Comparison of ENCODE assay signal across 10 mouse cellular contexts in genomic region chr14:52314808-52315150, GRCm38 (mm10). TPM values are rescaled to one million over a fixed set of nuclear protein-coding genes. Genes with fewer than 3 reads are reported as not detected.
DNase-seq lines count a peak whose midpoint lies in the region; ATAC-seq lines count a peak whose summit lies in the region.
"Had no signal": no experiment of that assay in that cellular context is flagged by ENCODE, and none has a peak within 500 bp of the region (broad histone marks: within the 10 kb centered on the region; RNA-seq: fewer than 3 reads in every experiment).

No protein-coding gene starts in this region.

- no peak for DNase-seq in lung, postnatal 14 days
- no peak for DNase-seq in layer of hippocampus, adult 18-20 months (ENCODE audit: low spot score in 2 of 2)
- DNase-seq: adrenal gland, postnatal 10 days; gastrocnemius, postnatal 14 days; thymus, postnatal 36 days had no signal

- H3K4me1 ChIP-seq in lung, embryonic 15.5 days: peaks cover 45% of the 10 kb centered on the region
- peaks cover 64% of the 10 kb centered on the region for H3K4me1 ChIP-seq in forebrain, embryonic 13.5 days
- peaks cover 35% of the 10 kb centered on the region for H3K4me1 ChIP-seq in limb, embryonic 15.5 days
- H3K4me1 ChIP-seq in stomach, embryonic 15.5 days: peaks cover 25% of the 10 kb centered on the region

- peaks cover 36% of the 10 kb centered on the region for H3K36me3 ChIP-seq in lung, embryonic 15.5 days
- H3K36me3 ChIP-seq in forebrain, embryonic 13.5 days (ENCODE audit: poor library complexity, severe bottlenecking): peaks cover 51% of the 10 kb centered on the region
- H3K36me3 ChIP-seq in limb, embryonic 15.5 days: peaks cover 33% of the 10 kb centered on the region
- H3K36me3 ChIP-seq in stomach, embryonic 15.5 days: peaks cover 25% of the 10 kb centered on the region

- no peaks in the 10 kb centered on the region for H3K27me3 ChIP-seq in lung, embryonic 15.5 days
- H3K27me3 ChIP-seq in forebrain, embryonic 13.5 days: no peaks in the 10 kb centered on the region
- H3K27me3 ChIP-seq in limb, embryonic 15.5 days: no peaks in the 10 kb centered on the region
- H3K27me3 ChIP-seq in stomach, embryonic 15.5 days (replicated peaks): no peaks in the 10 kb centered on the region

- WGBS in lung, embryonic 15.5 days: 37% methylated on average over 8 of the region's 8 CpGs
- 42% methylated on average over 8 of the region's 8 CpGs for WGBS in forebrain, embryonic 13.5 days
- 44% methylated on average over 8 of the region's 8 CpGs for WGBS in limb, embryonic 15.5 days
- 51% methylated on average over 8 of the region's 8 CpGs for WGBS in stomach, embryonic 15.5 days

- H3K4me2 ChIP-seq in lung, embryonic 15.5 days: peak overlapping the region; percentile 86
- peak overlapping the region; percentile 91 for H3K4me2 ChIP-seq in forebrain, embryonic 13.5 days
- H3K4me2 ChIP-seq in limb, embryonic 15.5 days: peak overlapping the region; percentile 75
- H3K4me2 ChIP-seq in stomach, embryonic 15.5 days: peak overlapping the region; percentile 82

- peak overlapping the region; percentile 89; the same call in 1 of the 2 replicates for H3K27ac ChIP-seq in lung, embryonic 15.5 days
- peak overlapping the region; percentile 94; the same call in 1 of the 2 replicates for H3K27ac ChIP-seq in forebrain, embryonic 13.5 days
- H3K27ac ChIP-seq in limb, embryonic 15.5 days: no peak overlapping the region
- H3K27ac ChIP-seq in stomach, embryonic 15.5 days: no peak overlapping the region

- peak overlapping the region; percentile 87; the same call in 1 of the 2 replicates for H3K9ac ChIP-seq in lung, embryonic 15.5 days
- H3K9ac ChIP-seq in forebrain, embryonic 13.5 days: peak overlapping the region; percentile 91
- H3K9ac ChIP-seq in limb, embryonic 15.5 days: no peak overlapping the region
- H3K9ac ChIP-seq in stomach, embryonic 15.5 days: no peak overlapping the region

- H3K9me3 ChIP-seq in lung, embryonic 15.5 days: no peaks in the 10 kb centered on the region
- no peaks in the 10 kb centered on the region for H3K9me3 ChIP-seq in forebrain, embryonic 13.5 days (replicated peaks)
- H3K9me3 ChIP-seq in limb, embryonic 15.5 days: no peaks in the 10 kb centered on the region
- no peaks in the 10 kb centered on the region for H3K9me3 ChIP-seq in stomach, embryonic 15.5 days

- ATAC-seq in lung, embryonic 15.5 days (ENCODE audit: borderline replicate concordance, extremely low read depth, low FRiP score, low TSS enrichment): peak; percentile 13; the same call in 1 of the 2 replicates
- no peak for ATAC-seq in forebrain, embryonic 13.5 days
- ATAC-seq in limb, embryonic 15.5 days (ENCODE audit: insufficient number of reproducible peaks, low FRiP score, low TSS enrichment, low read depth): no peak
- no peak for ATAC-seq in stomach, embryonic 15.5 days (ENCODE audit: insufficient read depth, low FRiP score, low read depth)
- no peak for ATAC-seq in megakaryocyte-erythroid progenitor cell, adult 5-6 weeks (replicated peaks; ENCODE audit: low FRiP score, low TSS enrichment, poor library complexity, severe bottlenecking)

- H3K4me3 ChIP-seq in lung, embryonic 15.5 days: peak overlapping the region; percentile 76
- peak overlapping the region; percentile 69 for H3K4me3 ChIP-seq in forebrain, embryonic 13.5 days
- peak overlapping the region; percentile 76 for H3K4me3 ChIP-seq in limb, embryonic 15.5 days
- peak overlapping the region; percentile 77; the same call in 1 of the 2 replicates for H3K4me3 ChIP-seq in stomach, embryonic 15.5 days (replicated peaks)

RNA-seq across cellular contexts. Expression of gene Mettl3, which starts 9.9 kb away (rescaled TPM):
- polyA plus RNA-seq in lung, embryonic 15.5 days (2015; fragmentation: Nextera tagmentation; extraction: Ambion mirVana): 47.0 and 47.1 TPM in 2 replicates
- polyA plus RNA-seq in forebrain, embryonic 13.5 days (2015; fragmentation: Nextera tagmentation; extraction: Ambion mirVana): 55.3 and 55.6 TPM in 2 replicates
- 36.6 and 41.6 TPM in 2 replicates for polyA plus RNA-seq in limb, embryonic 15.5 days (2015; fragmentation: Nextera tagmentation; extraction: Ambion mirVana)
- 44.3 and 45.0 TPM in 2 replicates for polyA plus RNA-seq in stomach, embryonic 15.5 days (2015; fragmentation: Nextera tagmentation; extraction: Ambion mirVana)
- total RNA-seq in megakaryocyte-erythroid progenitor cell, adult 5-6 weeks (2014; fragmentation: Nextera tagmentation): 99.9 and 106 TPM in 2 replicates
- total RNA-seq in megakaryocyte-erythroid progenitor cell, adult 5-6 weeks (2017): 80.9 and 82.8 TPM in 2 replicates
- 10 to 100 TPM; 39.2 to 43.1 TPM for total RNA-seq in layer of hippocampus, adult 18-20 months (2021)

RNA-seq across cellular contexts. Expression of gene Sall2, which starts 13.8 kb away (rescaled TPM):
- polyA plus RNA-seq in lung, embryonic 15.5 days (2015; fragmentation: Nextera tagmentation; extraction: Ambion mirVana): 16.2 and 16.9 TPM in 2 replicates
- polyA plus RNA-seq in forebrain, embryonic 13.5 days (2015; fragmentation: Nextera tagmentation; extraction: Ambion mirVana): 38.2 and 47.4 TPM in 2 replicates
- polyA plus RNA-seq in limb, embryonic 15.5 days (2015; fragmentation: Nextera tagmentation; extraction: Ambion mirVana): 13.3 and 15.2 TPM in 2 replicates
- 10.1 and 10.8 TPM in 2 replicates for polyA plus RNA-seq in stomach, embryonic 15.5 days (2015; fragmentation: Nextera tagmentation; extraction: Ambion mirVana)
- 0.54 and 1.5 TPM in 2 replicates for total RNA-seq in megakaryocyte-erythroid progenitor cell, adult 5-6 weeks (2014; fragmentation: Nextera tagmentation)
- 1.4 TPM in 1 of 2 replicates, not detected in the other for total RNA-seq in megakaryocyte-erythroid progenitor cell, adult 5-6 weeks (2017)
- total RNA-seq in layer of hippocampus, adult 18-20 months (2021): 10 to 100 TPM; 45.0 to 48.4 TPM

RNA-seq across cellular contexts. Expression of gene Rab2b, which starts 35.4 kb away (rescaled TPM):
- 16.7 and 16.8 TPM in 2 replicates for polyA plus RNA-seq in lung, embryonic 15.5 days (2015; fragmentation: Nextera tagmentation; extraction: Ambion mirVana)
- 33.7 and 37.6 TPM in 2 replicates for polyA plus RNA-seq in forebrain, embryonic 13.5 days (2015; fragmentation: Nextera tagmentation; extraction: Ambion mirVana)
- 24.0 and 25.0 TPM in 2 replicates for polyA plus RNA-seq in limb, embryonic 15.5 days (2015; fragmentation: Nextera tagmentation; extraction: Ambion mirVana)
- 17.3 and 17.4 TPM in 2 replicates for polyA plus RNA-seq in stomach, embryonic 15.5 days (2015; fragmentation: Nextera tagmentation; extraction: Ambion mirVana)
- total RNA-seq in megakaryocyte-erythroid progenitor cell, adult 5-6 weeks (2014; fragmentation: Nextera tagmentation): 5.3 and 6.9 TPM in 2 replicates
- 4.8 and 14.1 TPM in 2 replicates for total RNA-seq in megakaryocyte-erythroid progenitor cell, adult 5-6 weeks (2017)
- 10 to 100 TPM; 35.0 to 37.3 TPM for total RNA-seq in layer of hippocampus, adult 18-20 months (2021)

RNA-seq across cellular contexts. Expression of gene Tox4, which starts 35.8 kb away (rescaled TPM):
- polyA plus RNA-seq in lung, embryonic 15.5 days (2015; fragmentation: Nextera tagmentation; extraction: Ambion mirVana): 40.5 and 44.7 TPM in 2 replicates
- 53.2 and 58.2 TPM in 2 replicates for polyA plus RNA-seq in forebrain, embryonic 13.5 days (2015; fragmentation: Nextera tagmentation; extraction: Ambion mirVana)
- 41.8 and 45.8 TPM in 2 replicates for polyA plus RNA-seq in limb, embryonic 15.5 days (2015; fragmentation: Nextera tagmentation; extraction: Ambion mirVana)
- polyA plus RNA-seq in stomach, embryonic 15.5 days (2015; fragmentation: Nextera tagmentation; extraction: Ambion mirVana): 35.5 and 43.1 TPM in 2 replicates
- total RNA-seq in megakaryocyte-erythroid progenitor cell, adult 5-6 weeks (2014; fragmentation: Nextera tagmentation): 24.9 and 26.9 TPM in 2 replicates
- 29.7 and 32.5 TPM in 2 replicates for total RNA-seq in megakaryocyte-erythroid progenitor cell, adult 5-6 weeks (2017)
- 10 to 100 TPM; 58.4 to 67.1 TPM for total RNA-seq in layer of hippocampus, adult 18-20 months (2021)

RNA-seq across cellular contexts. Expression of gene Olfr1513, which starts 41.4 kb away (rescaled TPM):
- polyA plus RNA-seq in lung, embryonic 15.5 days (2015; fragmentation: Nextera tagmentation; extraction: Ambion mirVana): not detected in 2 replicates
- polyA plus RNA-seq in forebrain, embryonic 13.5 days (2015; fragmentation: Nextera tagmentation; extraction: Ambion mirVana): not detected in 2 replicates
- not detected in 2 replicates for polyA plus RNA-seq in limb, embryonic 15.5 days (2015; fragmentation: Nextera tagmentation; extraction: Ambion mirVana)
- not detected in 2 replicates for polyA plus RNA-seq in stomach, embryonic 15.5 days (2015; fragmentation: Nextera tagmentation; extraction: Ambion mirVana)
- total RNA-seq in megakaryocyte-erythroid progenitor cell, adult 5-6 weeks (2014; fragmentation: Nextera tagmentation): not detected in 2 replicates
- total RNA-seq in megakaryocyte-erythroid progenitor cell, adult 5-6 weeks (2017): not detected in 2 replicates
- not detected for total RNA-seq in layer of hippocampus, adult 18-20 months (2021)
- total RNA-seq: adrenal gland, postnatal 10 days; gastrocnemius, postnatal 14 days had no signal

Comparison
In these comparisons a context has a peak if more than half of its experiments do, and no peak if none do; other contexts are left out.
1. H3K27ac ChIP-seq: peak in lung, embryonic 15.5 days (single experiment) and forebrain, embryonic 13.5 days (single experiment); none in limb, embryonic 15.5 days (single experiment) and stomach, embryonic 15.5 days (single experiment).
2. H3K9ac ChIP-seq: peak in lung, embryonic 15.5 days (single experiment) and forebrain, embryonic 13.5 days (single experiment); none in limb, embryonic 15.5 days (single experiment) and stomach, embryonic 15.5 days (single experiment).
3. Peak in every context shown above with its lines, with median percentiles within 50 percentile points of each other: H3K4me2 ChIP-seq and H3K4me3 ChIP-seq.